ENCODE assay signal across 21 mouse cellular contexts in genomic region chr5:133062481-133062880, GRCm38 (mm10).
DNase-seq lines count a peak whose midpoint lies in the region; ATAC-seq lines count a peak whose summit lies in the region.
"Had no signal": no experiment of that assay in that cellular context is flagged by ENCODE, and none has a peak within 500 bp of the region (broad histone marks: within the 10 kb centered on the region; RNA-seq: fewer than 3 reads in every experiment).

No protein-coding gene starts in this region.

- H3K4me2 ChIP-seq in intestine, embryonic 16.5 days (ENCODE audit: low read depth, low read length): no peak overlapping the region
- H3K4me2 ChIP-seq: forebrain, embryonic 12.5 days; hindbrain, embryonic 13.5 days; limb, embryonic 15.5 days; lung, embryonic 14.5 days; midbrain, embryonic 12.5 days had no signal

- WGBS in intestine, embryonic 16.5 days: 72% methylated on average over 3 of the region's 3 CpGs

- H3K9ac ChIP-seq in intestine, embryonic 16.5 days (ENCODE audit: low read depth, low read length): no peak overlapping the region
- H3K9ac ChIP-seq: forebrain, embryonic 12.5 days; hindbrain, embryonic 13.5 days; limb, embryonic 15.5 days; liver, embryonic 14.5 days; lung, embryonic 14.5 days; midbrain, embryonic 12.5 days had no signal

- H3K4me3 ChIP-seq in intestine, embryonic 16.5 days (ENCODE audit: low read length): no peak overlapping the region
- H3K4me3 ChIP-seq: forebrain, embryonic 12.5 days; heart, adult 2 months; hindbrain, embryonic 13.5 days; limb, embryonic 15.5 days; midbrain, embryonic 12.5 days had no signal

- H3K27ac ChIP-seq in intestine, embryonic 16.5 days (ENCODE audit: low read length): no peak overlapping the region
- H3K27ac ChIP-seq: forebrain, embryonic 12.5 days; heart, adult 2 months; hindbrain, embryonic 13.5 days; limb, embryonic 15.5 days; liver, embryonic 14.5 days; midbrain, embryonic 12.5 days had no signal

- no peaks in the 10 kb centered on the region for H3K9me3 ChIP-seq in intestine, embryonic 16.5 days (ENCODE audit: control insufficient read depth, low read length)
- H3K9me3 ChIP-seq: forebrain, embryonic 12.5 days; limb, embryonic 15.5 days; midbrain, embryonic 12.5 days had no signal

- ATAC-seq in intestine, embryonic 16.5 days: no peak

- intact Hi-C loops in left cerebral cortex, postnatal 4 days (cut with DNase I): no loop called here

- H3K27me3 ChIP-seq in intestine, embryonic 16.5 days (replicated peaks; ENCODE audit: control insufficient read depth, insufficient read depth, low read length): no peaks in the 10 kb centered on the region
- H3K27me3 ChIP-seq: forebrain, embryonic 12.5 days; hindbrain, embryonic 13.5 days; limb, embryonic 15.5 days; midbrain, embryonic 12.5 days had no signal

- no peaks in the 10 kb centered on the region for H3K4me1 ChIP-seq in intestine, embryonic 16.5 days (ENCODE audit: control insufficient read depth, insufficient read depth, low read length)
- H3K4me1 ChIP-seq: forebrain, embryonic 12.5 days; limb, embryonic 15.5 days; midbrain, embryonic 12.5 days had no signal

- H3K36me3 ChIP-seq in intestine, embryonic 16.5 days (ENCODE audit: control insufficient read depth, insufficient read depth, low read length): no peaks in the 10 kb centered on the region
- H3K36me3 ChIP-seq: forebrain, embryonic 12.5 days; hindbrain, embryonic 13.5 days; limb, embryonic 15.5 days; midbrain, embryonic 12.5 days had no signal

- peak; percentile 15 for DNase-seq in heart, adult 11 months
- DNase-seq in heart, adult 9 months (ENCODE audit: low spot score in 2 of 2): no peak
- DNase-seq in left cerebral cortex, adult 18-20 months (ENCODE audit: low spot score in 2 of 2): peak; percentile 21 to 36
- DNase-seq in left cerebral cortex, postnatal 4 days: no peak
- peak; percentile 13 to 40 for DNase-seq in frontal cortex, postnatal 36 days (ENCODE audit: low spot score in 2 of 2)
- DNase-seq in right cerebral cortex, postnatal 36 days (ENCODE audit: low spot score in 2 of 2): peak; percentile 13 to 34
- DNase-seq: adrenal gland, postnatal 25 days; cerebellum, adult 9-10 months; gastrocnemius, postnatal 25 days; heart, adult 2 months; heart, postnatal 36 days; kidney, adult 18-20 months; kidney, postnatal 4 days; lung, embryonic 14.5 days; spleen, adult 18-20 months had no signal

Comparison
In these comparisons a context has a peak if more than half of its experiments do, and no peak if none do; other contexts are left out.
1. DNase-seq: peak in heart, adult 11 months (single experiment), left cerebral cortex, adult 18-20 months (2 of 2), frontal cortex, postnatal 36 days (2 of 2) and right cerebral cortex, postnatal 36 days (2 of 2); none in heart, adult 9 months (0 of 2) and left cerebral cortex, postnatal 4 days (single experiment).